Mouse (Mus musculus): Measurements from ENCODE around the gene Ablim2. TPM values are rescaled to one million over a fixed set of nuclear protein-coding genes. Genes with fewer than 3 reads are reported as not detected.

The Ablim2 gene
- polyA plus RNA-seq, 1 experiment: 5.1 TPM

DNA sequence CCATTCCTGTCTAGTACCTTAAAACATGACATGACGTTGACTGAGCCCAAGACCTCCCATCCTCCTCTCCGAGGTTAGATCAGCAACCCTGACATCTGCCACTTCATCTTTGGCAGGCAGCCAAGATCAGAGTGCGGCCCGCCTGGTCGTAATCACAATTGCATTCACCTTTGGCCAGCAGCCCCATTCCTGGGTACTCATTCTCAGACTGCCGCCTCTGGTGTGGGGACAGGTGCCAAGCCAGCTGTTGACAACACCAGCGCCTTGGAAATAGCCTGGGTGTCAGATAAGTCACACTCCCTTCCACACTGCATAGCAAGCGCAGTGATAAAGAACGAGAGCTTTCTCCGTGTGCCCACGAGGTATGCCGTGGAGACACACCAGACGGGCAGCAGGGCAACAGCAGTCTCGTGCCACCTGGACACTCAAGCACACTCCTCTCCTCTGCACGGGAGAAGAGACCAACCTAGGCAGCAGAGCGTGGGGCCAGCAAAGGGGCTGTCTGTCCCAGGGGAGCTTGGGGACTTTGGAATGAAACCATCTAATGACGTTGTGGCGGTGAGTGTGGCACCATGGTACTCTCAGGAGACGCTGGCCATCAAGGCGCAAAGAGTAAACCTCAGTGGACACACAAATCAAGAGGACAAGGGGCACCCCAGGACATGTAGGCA lies 20.3 kb upstream of the Ablim2 start:
- no peak for TF ChIP-seq CTCF (IDR thresholded peaks at IDR 0.05; ENCODE audit: extremely low read depth, insufficient read depth, insufficient read length, insufficient replicate concordance)
- TF ChIP-seq POLR2A (IDR thresholded peaks at IDR 0.05; ENCODE audit: low read depth, low read length): no peak
- no peak for DNase-seq (ENCODE audit: low read depth in 1 of 2, low spot score in 2 of 2)
- no peak overlapping the region for H3K27ac ChIP-seq (ENCODE audit: insufficient read depth, low read length)
- H3K4me1 ChIP-seq (ENCODE audit: control insufficient read depth, insufficient read depth, insufficient read length): peaks cover 3% of the 10 kb centered on the region; the same call in 1 of the 2 replicates
- no peaks in the 10 kb centered on the region for H3K36me3 ChIP-seq (ENCODE audit: control insufficient read depth, insufficient read depth, low read length)
- H3K4me3 ChIP-seq (ENCODE audit: extremely low read depth, insufficient read depth, insufficient read length): no peak overlapping the region
- H3K27me3 ChIP-seq (ENCODE audit: control insufficient read depth, insufficient read depth, low read length): no peaks in the 10 kb centered on the region
- WGBS: 52% methylated on average over 20 of the region's 20 CpGs

DNA sequence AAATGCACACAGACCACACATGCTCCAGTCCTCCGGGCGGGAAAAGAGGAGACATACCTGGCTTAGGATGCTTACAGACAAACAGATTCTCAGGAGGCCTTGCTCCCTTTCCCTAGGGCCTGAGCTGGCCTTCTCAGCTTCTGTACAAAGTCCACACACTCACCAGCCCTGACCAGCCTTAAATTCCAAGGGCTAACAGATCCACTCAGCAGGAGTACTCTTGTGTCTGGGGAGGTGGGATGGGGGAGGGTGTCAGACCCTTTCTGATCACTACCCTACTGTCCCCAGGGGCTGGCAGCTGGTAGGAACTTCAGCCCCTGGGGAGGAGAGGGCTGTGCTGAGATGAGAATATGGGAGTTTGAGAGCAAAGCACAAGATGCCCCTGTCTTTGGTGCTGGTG lies 18.7 kb upstream of the Ablim2 start:
- Histone ChIP-seq H3K4me1 (ENCODE audit: control insufficient read depth, insufficient read depth, insufficient read length) (peaks cover 3% of the 10 kb centered on the region; the same call in 1 of the 2 replicates), H3K27ac (ENCODE audit: insufficient read depth, low read length) (no peak overlapping the region), H3K4me3 (ENCODE audit: extremely low read depth, insufficient read depth, insufficient read length) (no peak overlapping the region), H3K27me3 (ENCODE audit: control insufficient read depth, insufficient read depth, low read length) (no peaks in the 10 kb centered on the region), H3K36me3 (ENCODE audit: control insufficient read depth, insufficient read depth, low read length) (no peaks in the 10 kb centered on the region)
- WGBS: 89% methylated on average over 2 of the region's 2 CpGs
- no peak for DNase-seq (ENCODE audit: low read depth in 1 of 2, low spot score in 2 of 2)
- TF ChIP-seq POLR2A (IDR thresholded peaks at IDR 0.05; ENCODE audit: low read depth, low read length) (no peak), CTCF (IDR thresholded peaks at IDR 0.05; ENCODE audit: extremely low read depth, insufficient read depth, insufficient read length, insufficient replicate concordance) (no peak)

DNA sequence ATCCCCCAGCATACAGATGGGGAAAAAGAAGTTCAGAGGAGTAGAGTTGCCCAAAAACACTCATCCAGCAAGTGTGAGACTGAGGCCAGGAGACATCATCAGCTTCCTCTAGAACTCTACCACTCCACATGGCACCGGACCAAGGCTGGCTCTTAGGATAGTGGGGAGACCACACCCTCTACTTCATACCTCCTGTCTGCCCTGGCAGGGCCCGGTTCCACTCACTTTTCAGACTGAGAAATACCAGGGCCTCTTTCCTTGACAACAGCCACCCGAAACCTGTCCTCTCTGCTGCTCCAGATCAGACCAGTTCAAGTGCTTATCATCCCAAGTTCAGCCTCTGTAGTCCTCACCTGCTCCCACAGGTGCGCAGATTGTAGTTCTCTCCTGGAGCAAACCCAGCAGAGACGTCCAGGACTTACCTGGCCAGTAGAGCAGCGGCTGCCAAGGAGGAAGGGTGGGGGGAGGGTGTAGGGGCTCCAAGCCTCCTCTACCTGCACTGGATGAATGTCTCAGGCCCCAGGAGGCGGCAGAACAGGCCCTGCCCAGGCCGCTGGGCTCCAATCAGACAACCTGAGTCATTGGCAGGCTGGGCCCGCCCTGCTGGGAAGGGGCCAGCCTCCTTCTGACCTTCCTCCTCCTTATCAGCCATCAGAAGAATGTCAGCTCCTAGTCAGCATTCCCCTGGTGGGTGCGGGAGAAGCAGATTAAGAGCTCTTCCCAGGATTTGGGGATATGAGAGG lies 18.0 kb upstream of the Ablim2 start, which contains the start of gene Sh3tc1:
Sh3tc1 (minus strand) TSS at position 452 of the 743 bp plus-strand sequence.
- no peak within 1 kb of the TSS for H3K4me3 ChIP-seq (ENCODE audit: extremely low read depth, insufficient read depth, insufficient read length)
- no peak for DNase-seq (ENCODE audit: low read depth in 1 of 2, low spot score in 2 of 2)
- TF ChIP-seq CTCF (IDR thresholded peaks at IDR 0.05; ENCODE audit: extremely low read depth, insufficient read depth, insufficient read length, insufficient replicate concordance): no peak
- TF ChIP-seq POLR2A (IDR thresholded peaks at IDR 0.05; ENCODE audit: low read depth, low read length): no peak
- no peaks in the 10 kb centered on the region for H3K27me3 ChIP-seq (ENCODE audit: control insufficient read depth, insufficient read depth, low read length)
- 75% methylated on average over 10 of the region's 10 CpGs for WGBS
- no peak within 1 kb of the TSS for H3K27ac ChIP-seq (ENCODE audit: insufficient read depth, low read length)
- peaks cover 3% of the 10 kb centered on the region; the same call in 1 of the 2 replicates for H3K4me1 ChIP-seq (ENCODE audit: control insufficient read depth, insufficient read depth, insufficient read length)
- H3K36me3 ChIP-seq (ENCODE audit: control insufficient read depth, insufficient read depth, low read length): no peaks in the 10 kb centered on the region

DNA sequence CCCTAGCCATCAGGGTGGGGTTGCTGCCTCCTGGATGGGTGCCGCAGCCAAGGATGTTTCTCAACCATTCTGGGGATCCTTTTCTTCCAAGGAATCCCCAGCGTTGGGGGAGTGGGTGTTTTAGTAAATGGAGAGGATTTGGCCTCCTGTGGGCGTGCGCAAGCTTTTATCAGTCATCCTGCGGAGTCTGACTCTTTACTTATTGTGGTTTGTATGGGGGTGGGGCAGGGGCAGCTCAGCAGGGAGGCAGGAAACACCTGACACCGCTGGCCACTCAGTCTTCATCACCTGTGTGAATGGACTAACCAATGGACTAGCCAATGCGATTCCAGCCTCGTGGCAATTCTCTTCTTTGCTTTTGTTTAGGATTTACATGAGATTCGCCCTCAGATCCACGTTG lies 17.0 kb upstream of the Ablim2 start:
- H3K4me1 ChIP-seq (ENCODE audit: control insufficient read depth, insufficient read depth, insufficient read length): peaks cover 3% of the 10 kb centered on the region; the same call in 1 of the 2 replicates
- no peaks in the 10 kb centered on the region for H3K36me3 ChIP-seq (ENCODE audit: control insufficient read depth, insufficient read depth, low read length)
- DNase-seq (ENCODE audit: low read depth in 1 of 2, low spot score in 2 of 2): no peak
- WGBS: 28% methylated on average over 10 of the region's 10 CpGs
- no peak overlapping the region for H3K4me3 ChIP-seq (ENCODE audit: extremely low read depth, insufficient read depth, insufficient read length)
- H3K27me3 ChIP-seq (ENCODE audit: control insufficient read depth, insufficient read depth, low read length): no peaks in the 10 kb centered on the region
- H3K27ac ChIP-seq (ENCODE audit: insufficient read depth, low read length): no peak overlapping the region
- no peak for TF ChIP-seq CTCF (IDR thresholded peaks at IDR 0.05; ENCODE audit: extremely low read depth, insufficient read depth, insufficient read length, insufficient replicate concordance)
- no peak for TF ChIP-seq POLR2A (IDR thresholded peaks at IDR 0.05; ENCODE audit: low read depth, low read length)

DNA sequence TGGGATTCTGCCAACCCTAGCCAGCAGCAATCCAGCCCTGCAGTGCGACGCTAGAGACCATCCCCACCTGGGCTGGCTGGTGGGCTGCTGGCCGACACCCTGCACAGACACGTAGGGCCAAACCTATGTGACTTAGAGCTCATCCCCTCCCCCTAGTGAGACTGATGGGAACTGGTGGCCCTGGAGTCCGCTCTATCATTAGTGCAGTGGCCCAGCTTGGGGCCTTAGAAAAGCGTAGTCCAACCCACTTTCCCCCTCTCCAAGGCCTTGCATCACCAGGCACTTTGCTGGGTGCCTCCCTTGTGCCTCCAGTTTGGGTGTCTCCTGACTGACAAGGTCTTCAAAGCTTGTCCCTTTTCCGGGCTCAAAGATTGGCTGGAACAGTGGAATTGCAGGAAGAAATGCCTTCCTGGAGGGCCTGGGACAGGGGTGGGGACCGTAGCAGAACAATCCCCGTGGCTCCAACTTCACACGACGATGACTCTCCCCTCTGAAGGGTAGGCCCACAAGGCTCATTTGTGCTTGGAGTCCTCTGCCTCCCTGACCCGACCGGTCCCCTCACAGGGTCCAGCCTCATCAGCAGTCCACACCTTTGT lies 16.4 kb upstream of the Ablim2 start:
- H3K27me3 ChIP-seq (ENCODE audit: control insufficient read depth, insufficient read depth, low read length): no peaks in the 10 kb centered on the region
- DNase-seq (ENCODE audit: low read depth in 1 of 2, low spot score in 2 of 2): no peak
- peaks cover 3% of the 10 kb centered on the region; the same call in 1 of the 2 replicates for H3K4me1 ChIP-seq (ENCODE audit: control insufficient read depth, insufficient read depth, insufficient read length)
- H3K27ac ChIP-seq (ENCODE audit: insufficient read depth, low read length): no peak overlapping the region
- whole genome bisulfite sequencing: 89% methylated on average over 13 of the region's 13 CpGs
- no peak overlapping the region for H3K4me3 ChIP-seq (ENCODE audit: extremely low read depth, insufficient read depth, insufficient read length)
- H3K36me3 ChIP-seq (ENCODE audit: control insufficient read depth, insufficient read depth, low read length): no peaks in the 10 kb centered on the region
- TF ChIP-seq CTCF (IDR thresholded peaks at IDR 0.05; ENCODE audit: extremely low read depth, insufficient read depth, insufficient read length, insufficient replicate concordance) (no peak), POLR2A (IDR thresholded peaks at IDR 0.05; ENCODE audit: low read depth, low read length) (no peak)

DNA sequence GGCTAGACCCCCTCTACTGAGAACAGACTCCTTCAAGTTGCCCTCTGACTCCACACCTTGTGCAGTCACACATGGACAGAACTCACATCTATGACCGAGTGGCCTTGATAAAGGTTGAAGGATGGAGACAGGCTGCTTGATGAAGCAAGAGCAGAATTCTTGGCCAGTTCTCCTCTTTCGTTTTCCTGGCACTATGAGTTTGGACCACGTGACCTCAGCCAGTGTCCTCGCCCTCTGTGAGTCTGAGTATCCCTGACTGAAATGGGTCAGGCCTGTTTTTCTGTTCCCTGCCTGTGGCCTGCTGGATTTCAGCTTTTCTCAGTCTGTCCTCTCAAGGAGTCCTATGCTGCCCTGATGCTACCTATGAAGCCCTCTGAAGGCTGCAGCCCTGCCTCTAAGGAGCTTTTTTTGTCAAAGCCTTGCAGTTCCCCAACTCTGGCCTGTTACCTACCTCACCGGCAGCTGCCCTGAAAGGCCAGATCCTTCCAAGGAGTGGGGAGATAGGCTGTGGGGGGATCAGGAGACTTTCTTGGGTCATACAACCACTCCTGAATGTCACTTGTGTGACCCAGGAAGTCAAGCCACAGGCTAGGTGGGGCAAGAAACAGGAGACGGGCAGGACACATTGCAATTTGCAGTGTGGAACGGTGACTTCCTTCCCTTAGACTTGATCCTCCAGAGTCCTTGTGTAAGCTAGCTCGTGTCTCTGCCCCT lies 14.3 kb upstream of the Ablim2 start:
- Histone ChIP-seq H3K4me1 (ENCODE audit: control insufficient read depth, insufficient read depth, insufficient read length) (peaks cover 10% of the 10 kb centered on the region; the same call in 1 of the 2 replicates), H3K27ac (ENCODE audit: insufficient read depth, low read length) (peak overlapping the region; percentile 24; the same call in 1 of the 2 replicates), H3K36me3 (ENCODE audit: control insufficient read depth, insufficient read depth, low read length) (no peaks in the 10 kb centered on the region), H3K4me3 (ENCODE audit: extremely low read depth, insufficient read depth, insufficient read length) (no peak overlapping the region), H3K27me3 (ENCODE audit: control insufficient read depth, insufficient read depth, low read length) (no peaks in the 10 kb centered on the region)
- WGBS: 67% methylated on average over 8 of the region's 8 CpGs
- no peak for DNase-seq (ENCODE audit: low read depth in 1 of 2, low spot score in 2 of 2)
- TF ChIP-seq POLR2A (IDR thresholded peaks at IDR 0.05; ENCODE audit: low read depth, low read length): no peak

Data from spleen, adult 2 months (tissue).